Mouse (Mus musculus) MEL (cell line): ENCODE results near the gene Fbxw2. TPM values are rescaled to one million over a fixed set of nuclear protein-coding genes. Genes with fewer than 3 reads are reported as not detected.

Source experiments
- DNase-seq: peaks from one replicate; pipeline ENCODE4 v3.0.0; 2011; ENCODE audit warnings: low read depth, low spot score
- H3K27ac ChIP-seq: 2 replicates; pipeline ENCODE4 v1.5.1; 2012; ENCODE audit warnings: low read depth, mild to moderate bottlenecking, control low read depth, low read length, moderate library complexity; ENCODE audit not compliant: control insufficient read depth
- H3K27me3 ChIP-seq, 2 experiments: fragments of 150-350 bp in 1 of 2; sonication (generic) in 1 of 2; 2 replicates each; pipeline ENCODE4 v1.6.1; 2012; ENCODE audit warnings: low read length in 2 of 2, mild to moderate bottlenecking in 2 of 2, improper control_type of control experiment in 1 of 2, moderate library complexity in 1 of 2; ENCODE audit not compliant: insufficient read depth in 2 of 2, control insufficient read depth in 1 of 2
- H3K36me3 ChIP-seq, 2 experiments: 2 replicates each; pipeline ENCODE4 v1.6.1; 2012 to 2014; ENCODE audit warnings: low read length in 2 of 2, improper control_type of control experiment in 1 of 2, inconsistent platforms in 1 of 2, mild to moderate bottlenecking in 1 of 2; ENCODE audit not compliant: insufficient read depth in 2 of 2, control insufficient read depth in 1 of 2
- H3K4me1 ChIP-seq, 2 experiments: fragments of 150-350 bp in 1 of 2; sonication (generic) in 1 of 2; 2 replicates each; pipeline ENCODE4 v1.6.1; 2012; ENCODE audit warnings: low read length in 2 of 2, improper control_type of control experiment in 1 of 2, mild to moderate bottlenecking in 1 of 2; ENCODE audit not compliant: insufficient read depth in 2 of 2, control insufficient read depth in 1 of 2
- H3K4me3 ChIP-seq, 2 experiments: fragments of 150-350 bp in 1 of 2; sonication (generic) in 1 of 2; 2 replicates each; pipeline ENCODE4 v1.5.1; 2012; ENCODE audit warnings: low read depth in 2 of 2, low read length in 2 of 2, mild to moderate bottlenecking in 2 of 2, moderate library complexity in 2 of 2, control low read depth in 1 of 2, improper control_type of control experiment in 1 of 2; ENCODE audit not compliant: control insufficient read depth in 1 of 2, insufficient read depth in 1 of 2
- H3K79me2 ChIP-seq: 2 replicates; pipeline ENCODE4 v1.6.1; 2012; ENCODE audit warnings: mild to moderate bottlenecking, low read length, moderate library complexity; ENCODE audit not compliant: control insufficient read depth, poor library complexity, insufficient read depth
- H3K9ac ChIP-seq: 2 replicates; pipeline ENCODE4 v1.6.1; 2012; ENCODE audit warnings: low read depth, mild to moderate bottlenecking, control low read depth, low read length, moderate library complexity; ENCODE audit not compliant: control insufficient read depth, poor library complexity, severe bottlenecking
- H3K9me3 ChIP-seq: fragments of 150-350 bp; sonication (generic); replicated peaks from 2 replicates; pipeline ENCODE4 v1.6.1; 2012; ENCODE audit warnings: mild to moderate bottlenecking, low read length, improper control_type of control experiment, moderate library complexity; ENCODE audit not compliant: insufficient read depth
- CHD1 ChIP-seq: IDR thresholded peaks from 2 replicates; pipeline ENCODE4 v1.6.1; 2012; ENCODE audit warnings: low read depth, mild to moderate bottlenecking, inconsistent platforms, low read length, improper control_type of control experiment
- CHD2 ChIP-seq: IDR thresholded peaks from 2 replicates; pipeline ENCODE4 v1.6.1; 2011; ENCODE audit warnings: low read length, improper control_type of control experiment
- CTCF ChIP-seq, 3 experiments: IDR thresholded peaks in 2 of 3; conservative IDR thresholded peaks in 1 of 3; 2 replicates each; pipeline ENCODE4 v1.5.1; 2011 to 2012; ENCODE audit warnings: low read length in 3 of 3, low read depth in 2 of 3, mild to moderate bottlenecking in 2 of 3, improper control_type of control experiment in 1 of 3, inconsistent platforms in 1 of 3, mixed read lengths in 1 of 3, moderate library complexity in 1 of 3; ENCODE audit not compliant: control insufficient read depth in 1 of 3, insufficient read depth in 1 of 3, poor library complexity in 1 of 3, severe bottlenecking in 1 of 3
- E2F4 ChIP-seq: IDR thresholded peaks from 2 replicates; pipeline ENCODE4 v1.6.1; 2011; ENCODE audit warnings: low read depth, low read length, improper control_type of control experiment, borderline replicate concordance
- EP300 ChIP-seq, 2 experiments: IDR thresholded peaks; 2 replicates each; pipeline ENCODE4 v1.6.1; 2011; ENCODE audit warnings: improper control_type of control experiment in 2 of 2, low read length in 2 of 2, low read depth in 1 of 2, mild to moderate bottlenecking in 1 of 2
- ETS1 ChIP-seq: IDR thresholded peaks from 2 replicates; pipeline ENCODE4 v1.6.1; 2012; ENCODE audit warnings: low read depth, mild to moderate bottlenecking, inconsistent platforms, low read length, improper control_type of control experiment, moderate library complexity
- GABPA ChIP-seq: IDR thresholded peaks from 2 replicates; pipeline ENCODE4 v1.6.1; 2012; ENCODE audit warnings: low read depth, mild to moderate bottlenecking, inconsistent platforms, low read length, improper control_type of control experiment, moderate library complexity
- GATA1 ChIP-seq: IDR thresholded peaks from 2 replicates; pipeline ENCODE4 v1.6.1; 2011; ENCODE audit warnings: low read depth, low read length, improper control_type of control experiment
- HCFC1 ChIP-seq: IDR thresholded peaks from 2 replicates; pipeline ENCODE4 v1.6.1; 2012; ENCODE audit warnings: low read depth, mild to moderate bottlenecking, inconsistent platforms, low read length, improper control_type of control experiment, moderate library complexity
- JUND ChIP-seq: IDR thresholded peaks from 2 replicates; pipeline ENCODE4 v1.6.1; 2011; ENCODE audit warnings: low read depth, mild to moderate bottlenecking, improper control_type of control experiment, low read length
- KAT2A ChIP-seq: conservative IDR thresholded peaks from 2 replicates; pipeline ENCODE4 v1.6.1; 2012; ENCODE audit warnings: low read depth, low read length, improper control_type of control experiment, inconsistent platforms
- MAFK ChIP-seq: IDR thresholded peaks from 2 replicates; pipeline ENCODE4 v1.6.1; 2011; ENCODE audit warnings: low read depth, mild to moderate bottlenecking, low read length, improper control_type of control experiment, borderline replicate concordance
- MAX ChIP-seq: IDR thresholded peaks from 2 replicates; pipeline ENCODE4 v1.6.1; 2011; ENCODE audit warnings: low read length, improper control_type of control experiment
- MEF2A ChIP-seq: IDR thresholded peaks from 2 replicates; pipeline ENCODE4 v1.6.1; 2014; ENCODE audit warnings: low read depth, mild to moderate bottlenecking, inconsistent platforms, low read length, improper control_type of control experiment; ENCODE audit not compliant: poor library complexity, insufficient replicate concordance, severe bottlenecking; ENCODE audit errors: extremely low read depth
- MXI1 ChIP-seq: IDR thresholded peaks from 2 replicates; pipeline ENCODE4 v1.6.1; 2011; ENCODE audit warnings: mild to moderate bottlenecking, low read depth, low read length, improper control_type of control experiment
- MYB ChIP-seq: IDR thresholded peaks from 2 replicates; pipeline ENCODE4 v1.6.1; 2011; ENCODE audit warnings: mild to moderate bottlenecking, low read depth, low read length, improper control_type of control experiment
- MYC ChIP-seq: IDR thresholded peaks from 2 replicates; pipeline ENCODE4 v1.6.1; 2011; ENCODE audit warnings: low read depth, mild to moderate bottlenecking, low read length, improper control_type of control experiment, moderate library complexity
- NELFE ChIP-seq: IDR thresholded peaks from 2 replicates; pipeline ENCODE4 v1.6.1; 2011; ENCODE audit warnings: low read depth, low read length, improper control_type of control experiment
- NRF1 ChIP-seq: IDR thresholded peaks from 2 replicates; pipeline ENCODE4 v1.6.1; 2014; ENCODE audit warnings: low read depth, mild to moderate bottlenecking, inconsistent platforms, low read length, improper control_type of control experiment, moderate library complexity; ENCODE audit not compliant: poor library complexity, insufficient read depth, severe bottlenecking
- POLR2A ChIP-seq, 2 experiments: IDR thresholded peaks; 2 replicates each; pipeline ENCODE4 v1.6.1; 2011 to 2012; ENCODE audit warnings: low read length in 2 of 2, mild to moderate bottlenecking in 2 of 2, control low read depth in 1 of 2, improper control_type of control experiment in 1 of 2, low read depth in 1 of 2, moderate library complexity in 1 of 2; ENCODE audit not compliant: control insufficient read depth in 1 of 2, insufficient read depth in 1 of 2, poor library complexity in 1 of 2
- POLR2AphosphoS2 ChIP-seq: IDR thresholded peaks from 2 replicates; pipeline ENCODE4 v1.6.1; 2011; ENCODE audit warnings: low read length, improper control_type of control experiment
- POLR2AphosphoS5 ChIP-seq: IDR thresholded peaks from 2 replicates; pipeline ENCODE4 v1.6.1; 2012; ENCODE audit warnings: low read depth, borderline replicate concordance, mild to moderate bottlenecking, inconsistent platforms, low read length, moderate library complexity, mixed read lengths
- RAD21 ChIP-seq: IDR thresholded peaks from 2 replicates; pipeline ENCODE4 v1.6.1; 2011; ENCODE audit warnings: mild to moderate bottlenecking, low read depth, low read length, improper control_type of control experiment
- RCOR1 ChIP-seq: IDR thresholded peaks from 2 replicates; pipeline ENCODE4 v1.6.1; 2012; ENCODE audit warnings: low read depth, mild to moderate bottlenecking, inconsistent platforms, low read length, improper control_type of control experiment
- SIN3A ChIP-seq: IDR thresholded peaks from 2 replicates; pipeline ENCODE4 v1.6.1; 2012; ENCODE audit warnings: low read length, improper control_type of control experiment, inconsistent platforms
- SMC3 ChIP-seq: IDR thresholded peaks from 2 replicates; pipeline ENCODE4 v1.6.1; 2011; ENCODE audit warnings: low read depth, low read length, improper control_type of control experiment
- TAL1 ChIP-seq: IDR thresholded peaks from 2 replicates; pipeline ENCODE4 v1.6.1; 2012; ENCODE audit warnings: mild to moderate bottlenecking, inconsistent platforms, low read length, moderate library complexity, mixed read lengths
- TBP ChIP-seq: IDR thresholded peaks from 2 replicates; pipeline ENCODE4 v1.8.0; 2011; ENCODE audit warnings: low read depth, low read length, improper control_type of control experiment
- UBTF ChIP-seq: IDR thresholded peaks from 2 replicates; pipeline ENCODE4 v1.6.1; 2012; ENCODE audit warnings: low read depth, mild to moderate bottlenecking, inconsistent platforms, low read length, improper control_type of control experiment, moderate library complexity, borderline replicate concordance; ENCODE audit not compliant: insufficient read depth
- USF1 ChIP-seq: IDR thresholded peaks from 2 replicates; pipeline ENCODE4 v1.6.1; 2014; ENCODE audit warnings: low read depth, mild to moderate bottlenecking, inconsistent platforms, low read length, improper control_type of control experiment, moderate library complexity
- USF2 ChIP-seq, 2 experiments: IDR thresholded peaks; 2 replicates each; pipeline ENCODE4 v1.6.1; 2011 to 2012; ENCODE audit warnings: improper control_type of control experiment in 2 of 2, low read length in 2 of 2, borderline replicate concordance in 1 of 2, inconsistent platforms in 1 of 2, low read depth in 1 of 2, mild to moderate bottlenecking in 1 of 2; ENCODE audit not compliant: insufficient read depth in 1 of 2
- ZC3H11A ChIP-seq: IDR thresholded peaks from 2 replicates; pipeline ENCODE4 v1.6.1; 2012; ENCODE audit warnings: low read depth, mild to moderate bottlenecking, inconsistent platforms, low read length, improper control_type of control experiment
- ZKSCAN1 ChIP-seq: IDR thresholded peaks from 2 replicates; pipeline ENCODE4 v1.6.1; 2012; ENCODE audit warnings: low read depth, mild to moderate bottlenecking, inconsistent platforms, low read length, improper control_type of control experiment, moderate library complexity
- ZMIZ1 ChIP-seq: IDR thresholded peaks from 2 replicates; pipeline ENCODE4 v1.6.1; 2012; ENCODE audit warnings: low read depth, mild to moderate bottlenecking, inconsistent platforms, low read length, improper control_type of control experiment, moderate library complexity
- ZNF384 ChIP-seq: IDR thresholded peaks from 2 replicates; pipeline ENCODE4 v1.6.1; 2012; ENCODE audit warnings: low read depth, mild to moderate bottlenecking, inconsistent platforms, low read length, improper control_type of control experiment
- polyA plus RNA-seq, 2 experiments: library from polyadenylated mRNA; stranded (reverse) in 1 of 2; unstranded in 1 of 2; fragments of >175 nt in 1 of 2; fragments of >200 nt in 1 of 2; gene quantifications; 2 replicates each; pipeline versions ENCODE4 v1.2.1 to v1.2.4; 2012; ENCODE audit warnings: low replicate concordance in 2 of 2, low read depth in 1 of 2; ENCODE audit not compliant: insufficient read length in 2 of 2, insufficient read depth in 1 of 2, missing spikeins in 1 of 2
- total RNA-seq: library from RNA; depleted of rRNA; stranded (reverse); fragments of 300-350 nt; gene quantifications from 2 replicates; pipeline ENCODE4 v1.2.3, GENCODE M21; 2012

Gene Fbxw2
- total and polyA plus RNA-seq, 3 experiments = 43.7 to 101 (median 49.7) TPM

GRCm38 (mm10) chr2:34870520-34871474 lies 44.7 kb upstream of the Fbxw2 start:
- Histone ChIP-seq H3K9ac (peak overlapping the region; percentile 95), H3K4me1 (peaks cover 3 to 9% of the 10 kb centered on the region in 2 experiments; a peak in 3 of 4 replicates), H3K9me3 (no peaks in the 10 kb centered on the region), H3K36me3 (peaks cover 4 to 19% of the 10 kb centered on the region in 2 experiments), H3K4me3 (peak overlapping the region; percentile 61 to 73), H3K27ac (peak overlapping the region; percentile 94), H3K27me3 (no peaks in the 10 kb centered on the region), H3K79me2 (peaks cover 48% of the 10 kb centered on the region)
- DNase-seq = peak; percentile 99
- TF ChIP-seq ZKSCAN1 = no peak
- peak; percentile 92 for TF ChIP-seq MXI1
- TF ChIP-seq TAL1 = no peak
- peak; percentile 88 for TF ChIP-seq MAX
- TF ChIP-seq NELFE = peak; percentile 95
- TF ChIP-seq CTCF (IDR thresholded peaks at IDR 0.05 in 2 of 3, conservative IDR thresholded peaks at IDR 0.05 in 1 of 3; ENCODE audit: control insufficient read depth in 1 of 3, insufficient read depth in 1 of 3, low read depth in 2 of 3, low read length in 3 of 3, poor library complexity in 1 of 3, severe bottlenecking in 1 of 3) = no peak
- peak; percentile 51; the same call in 1 of the 2 replicates for TF ChIP-seq POLR2AphosphoS5
- TF ChIP-seq UBTF = no peak
- TF ChIP-seq USF2 (IDR thresholded peaks at IDR 0.05; ENCODE audit: borderline replicate concordance in 1 of 2, insufficient read depth in 1 of 2, low read depth in 1 of 2, low read length in 2 of 2) = no peak
- TF ChIP-seq ZMIZ1 = peak; percentile 81
- no peak for TF ChIP-seq ZNF384
- peak; percentile 68 for TF ChIP-seq TBP
- no peak for TF ChIP-seq MEF2A
- peak; percentile 97 for TF ChIP-seq POLR2AphosphoS2
- TF ChIP-seq SIN3A = peak; percentile 96
- TF ChIP-seq POLR2A (IDR thresholded peaks at IDR 0.05; ENCODE audit: control insufficient read depth in 1 of 2, insufficient read depth in 1 of 2, low read depth in 1 of 2, low read length in 2 of 2, poor library complexity in 1 of 2) = peak; percentile 95 to 97
- peak; percentile 87 for TF ChIP-seq HCFC1
- no peak for TF ChIP-seq MAFK
- TF ChIP-seq EP300 (IDR thresholded peaks at IDR 0.05; ENCODE audit: low read depth in 1 of 2, low read length in 2 of 2) = no peak
- TF ChIP-seq JUND = no peak
- TF ChIP-seq SMC3 = no peak
- TF ChIP-seq E2F4 = 0 out of 2 replicates have a peak, but pooled peaks have one; percentile 25
- no peak for TF ChIP-seq CHD1
- TF ChIP-seq CHD2 = peak; percentile 99
- TF ChIP-seq GATA1 = no peak; the same call in 1 of the 2 replicates
- TF ChIP-seq ZC3H11A = no peak
- peak; percentile 78 for TF ChIP-seq NRF1
- peak; percentile 46; the same call in 1 of the 2 replicates for TF ChIP-seq USF1
- peak; percentile 51; the same call in 1 of the 2 replicates for TF ChIP-seq ETS1
- TF ChIP-seq GABPA = no peak
- TF ChIP-seq RAD21 = no peak
- peak; percentile 68; the same call in 1 of the 2 replicates for TF ChIP-seq KAT2A
- TF ChIP-seq RCOR1 = no peak
- peak; percentile 95 for TF ChIP-seq MYC
- no peak for TF ChIP-seq MYB
